Mouse (Mus musculus): ENCODE results near the gene Coa4. TPM values are rescaled to one million over a fixed set of nuclear protein-coding genes. Genes with fewer than 3 reads are reported as not detected.
"Not testable (repeated sequence)": the region's sequence is repeated elsewhere in the genome, so short reads cannot be mapped to it uniquely, and the experiment has no call there.

The Coa4 gene
- total RNA-seq, 2 experiments from 2014 or later, result 14.1 to 16.3 TPM

DNA sequence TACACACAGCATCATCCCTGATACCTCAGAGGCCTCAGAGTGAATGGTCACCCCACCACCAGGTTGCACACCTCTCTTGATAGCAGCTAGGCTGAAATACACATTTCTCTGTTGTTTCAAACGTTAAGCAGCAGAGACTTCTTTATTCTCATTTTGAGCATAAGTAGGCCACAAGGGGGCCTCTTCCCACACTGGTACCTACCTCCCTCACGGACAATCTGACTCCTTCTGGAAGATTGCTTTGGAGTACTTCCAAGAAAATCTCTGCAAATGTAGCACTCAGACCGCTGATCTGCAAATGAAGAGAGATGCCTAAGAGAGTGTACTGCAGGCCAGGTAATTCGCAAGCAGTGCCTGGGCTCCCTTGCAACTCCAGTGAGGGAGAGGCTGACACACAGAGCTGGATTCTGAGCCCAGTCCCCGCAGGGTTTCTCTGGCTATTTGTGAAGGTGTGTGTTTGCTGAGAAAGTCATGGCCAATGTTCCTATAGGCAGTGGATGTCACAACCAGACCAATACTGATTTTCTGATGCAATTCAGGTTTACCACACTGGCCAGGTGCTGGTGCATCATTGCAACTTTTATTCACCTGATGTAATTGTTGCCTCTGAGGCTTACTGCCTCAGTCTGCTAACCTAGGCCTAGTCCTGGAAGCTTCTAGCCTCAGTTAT, 13.6 kb downstream of the Coa4 start:
- intact Hi-C loops (cut with DNase I), result no loop called here
- DNase-seq (ENCODE audit: low spot score), result no peak

GRCm38 (mm10) chr7:100554939-100555338, 18.1 kb downstream of the Coa4 start:
- no peak for DNase-seq (ENCODE audit: low spot score)
- intact Hi-C loops (cut with DNase I), result no loop called here

GRCm38 (mm10) chr7:100555431-100555951, 18.6 kb downstream of the Coa4 start:
- intact Hi-C loops (cut with DNase I), result no loop called here
- no peak for DNase-seq (ENCODE audit: low spot score)

DNA sequence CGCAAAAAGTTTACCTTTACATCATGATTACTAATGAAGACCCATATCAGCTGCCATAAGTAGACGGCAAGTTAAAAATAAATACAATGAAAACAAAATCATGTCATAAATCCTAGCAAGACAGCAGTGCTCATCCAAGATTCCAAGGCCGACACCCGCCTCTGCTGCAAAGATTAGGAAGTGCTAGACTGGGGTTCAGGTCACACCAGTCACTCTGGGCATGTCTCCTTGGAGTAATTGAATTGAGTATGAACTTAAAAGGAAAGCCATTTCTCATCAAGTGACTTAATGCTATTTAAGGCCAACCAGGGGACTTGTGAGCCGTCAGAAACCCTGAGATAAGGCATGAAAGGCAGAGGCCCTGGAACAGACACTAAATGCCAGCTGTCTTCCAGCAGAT, 20.4 kb downstream of the Coa4 start:
- no peak for DNase-seq (ENCODE audit: low spot score)
- intact Hi-C loops (cut with DNase I), result no loop called here

DNA sequence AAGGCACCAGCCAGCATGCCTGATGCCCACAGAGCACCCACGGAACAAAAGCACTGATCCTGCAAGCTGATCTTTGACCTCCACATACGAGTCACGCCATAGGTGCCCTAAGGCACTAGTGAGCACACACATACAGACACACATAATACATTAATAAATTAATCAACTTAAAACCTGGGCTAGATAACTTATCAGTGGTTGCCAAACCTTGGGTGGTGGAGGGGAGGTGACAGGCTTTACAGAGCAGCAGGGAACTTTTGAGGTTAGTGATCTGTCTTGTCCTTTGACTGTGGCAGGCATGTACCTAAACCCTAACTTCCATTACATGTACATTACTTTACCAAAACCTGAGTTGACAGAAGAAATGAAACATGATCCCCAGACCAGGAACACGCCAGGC, 22.5 kb downstream of the Coa4 start:
- intact Hi-C loops (cut with DNase I), result loop anchor here (2.0 kb wide), 1 partner anchor 19 kb away; no protein-coding TSS in a partner anchor
- no peak for DNase-seq (ENCODE audit: low spot score)

- no peak for DNase-seq (ENCODE audit: low spot score)
These were observed 25.2 kb downstream of the Coa4 start for GRCm38 (mm10) chr7:100561861-100562587.

GRCm38 (mm10) chr7:100567238-100567637, 30.4 kb downstream of the Coa4 start:
- intact Hi-C loops (cut with DNase I); DNase-seq (ENCODE audit: low spot score): not testable (repeated sequence)

More at GRCm38 (mm10) chr7:100561861-100562587, 25.2 kb downstream of the Coa4 start:
- intact Hi-C loops (cut with DNase I), result no loop called here

GRCm38 (mm10) chr7:100569907-100570306, 33.0 kb downstream of the Coa4 start:
- intact Hi-C loops (cut with DNase I), result no loop called here
- DNase-seq (ENCODE audit: low spot score), result no peak

DNA sequence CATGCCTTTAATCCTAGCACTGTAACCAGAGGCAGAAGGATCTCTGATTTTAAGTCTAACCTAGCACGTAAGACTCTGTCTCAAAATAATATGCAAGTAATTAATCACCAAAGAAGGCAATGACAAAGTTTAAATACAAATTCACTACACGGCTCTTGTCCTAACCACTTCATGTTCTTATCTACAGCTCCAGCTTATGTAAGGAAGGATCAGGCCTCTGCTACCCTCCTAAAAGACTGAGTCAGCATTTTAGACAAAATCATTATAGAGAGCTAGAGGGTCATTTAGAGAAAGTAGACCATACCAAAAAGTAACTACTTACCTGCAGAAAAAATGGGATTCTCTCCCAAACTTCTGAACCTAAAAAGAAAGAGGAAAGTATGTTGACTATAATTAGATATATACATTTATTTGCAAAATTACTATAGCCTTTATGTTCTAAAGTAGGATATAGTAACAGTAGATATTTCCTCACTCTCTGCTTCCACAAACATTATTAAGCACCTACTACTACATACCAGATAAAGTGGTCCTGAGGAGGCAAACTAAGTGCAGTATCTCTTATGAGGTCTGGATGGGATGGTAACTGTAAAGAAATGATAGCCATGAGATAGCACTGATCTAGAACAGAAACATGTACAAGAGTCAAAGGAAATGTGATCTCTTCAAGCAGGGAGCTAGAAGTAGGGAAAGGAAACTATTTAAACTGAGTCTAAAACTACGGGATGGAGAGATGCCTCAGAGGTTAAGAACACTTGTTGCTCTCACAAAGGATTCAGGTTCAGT, 34.3 kb downstream of the Coa4 start:
- no peak for DNase-seq (ENCODE audit: low spot score)
- intact Hi-C loops (cut with DNase I), result no loop called here

DNA sequence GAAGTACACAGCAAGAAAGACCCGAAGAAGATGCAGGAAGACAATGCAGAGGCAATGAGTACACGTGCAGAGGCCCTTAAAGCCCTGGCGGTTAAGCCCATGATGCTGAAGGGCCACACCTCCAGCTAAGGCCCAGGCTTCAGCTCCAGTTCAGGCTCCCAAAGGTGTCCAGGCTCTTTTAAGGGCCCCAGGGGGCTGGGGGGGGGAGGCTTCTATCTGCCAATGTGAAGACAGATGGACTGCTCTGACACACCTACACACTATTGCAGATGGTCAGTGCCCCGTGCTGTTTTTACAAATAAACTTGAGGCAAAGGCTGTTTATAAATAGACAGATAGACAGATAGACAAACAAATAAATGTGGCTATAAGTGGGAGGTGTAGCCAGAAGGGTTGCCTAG, 35.2 kb downstream of the Coa4 start:
- DNase-seq (ENCODE audit: low spot score), result no peak
- intact Hi-C loops (cut with DNase I), result no loop called here

- DNase-seq (ENCODE audit: low spot score), result no peak
- intact Hi-C loops (cut with DNase I), result no loop called here
These were observed 35.8 kb downstream of the Coa4 start for GRCm38 (mm10) chr7:100572704-100573103.

GRCm38 (mm10) chr7:100578794-100579193, 41.9 kb downstream of the Coa4 start:
- no peak for DNase-seq (ENCODE audit: low spot score)
- intact Hi-C loops (cut with DNase I), result loop anchor here (2.0 kb wide), 1 partner anchor 20 kb away; no protein-coding TSS in a partner anchor

DNA sequence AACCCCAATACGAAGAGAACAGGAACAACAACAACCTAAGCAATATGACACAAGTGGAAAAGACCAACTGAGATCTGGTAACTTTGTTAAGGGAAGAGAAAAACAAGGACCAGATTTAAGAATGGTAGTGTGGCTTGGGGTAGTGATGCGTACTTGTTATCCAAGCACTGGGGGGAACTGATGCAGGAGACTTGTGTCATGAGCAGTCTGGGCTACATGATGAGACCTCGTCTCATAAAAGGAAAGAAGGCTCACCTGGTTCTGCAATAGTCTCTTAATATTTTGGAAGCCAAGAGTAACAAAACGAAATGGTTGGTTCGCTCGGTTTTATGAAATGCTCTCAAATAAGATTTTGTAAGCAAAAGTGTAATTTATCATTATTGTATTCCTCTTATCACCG, 45.4 kb downstream of the Coa4 start:
- no peak for DNase-seq (ENCODE audit: low spot score)
- intact Hi-C loops (cut with DNase I), result loop anchor here (5.0 to 10.0 kb wide), 2 partner anchors 45 to 207 kb away; partner anchors contain the start of genes C2cd3, Coa4 and Ppme1

DNA sequence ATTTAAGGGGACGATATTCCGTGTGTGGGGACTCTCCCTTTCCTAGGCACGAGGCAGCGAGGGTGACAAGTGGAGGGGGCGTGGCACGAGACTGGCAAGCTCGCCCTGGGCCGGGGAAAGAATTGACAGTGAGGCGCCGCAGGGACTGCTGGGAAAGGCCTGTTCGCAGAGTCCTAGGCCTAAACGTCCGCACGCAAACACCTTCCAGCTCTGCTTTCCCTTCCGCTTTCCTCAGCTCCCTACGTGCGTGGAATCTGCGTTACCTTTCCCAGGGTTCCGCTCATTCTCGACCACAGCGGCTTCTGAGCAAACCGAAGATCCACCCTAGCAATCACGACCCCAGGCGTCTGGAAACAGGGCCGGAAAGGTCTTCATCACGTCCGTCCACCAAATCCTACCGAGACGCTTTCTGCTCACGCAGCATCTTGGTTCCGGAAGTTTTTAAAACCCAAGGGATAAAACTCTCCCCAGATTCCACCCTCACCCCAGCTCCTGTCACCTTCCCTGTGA, 45.9 kb downstream of the Coa4 start:
- peak; percentile 73 for DNase-seq (ENCODE audit: low spot score)
- intact Hi-C loops (cut with DNase I), result loop anchor here (5.0 to 10.0 kb wide), 2 partner anchors 45 to 208 kb away; partner anchors contain the start of genes C2cd3, Coa4 and Ppme1

DNA sequence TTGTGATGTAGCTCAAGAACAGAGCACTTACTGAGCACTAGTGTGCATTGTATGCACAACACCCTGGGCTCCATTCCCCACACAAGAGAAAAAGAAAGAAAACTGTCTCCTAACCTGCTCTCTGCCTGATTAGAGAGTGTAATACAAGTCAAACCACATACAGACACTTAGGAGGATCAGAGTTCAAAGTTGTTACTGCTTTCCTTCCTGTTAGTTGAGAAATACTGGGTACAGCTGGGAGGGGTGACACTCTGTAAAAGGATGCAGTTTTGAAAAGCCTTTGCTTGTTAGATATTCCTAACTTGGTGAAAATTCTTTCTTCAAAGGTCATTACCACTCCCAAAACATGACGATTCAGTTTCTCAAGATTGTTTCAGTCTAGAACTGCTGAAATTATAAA, 52.9 kb downstream of the Coa4 start:
- intact Hi-C loops (cut with DNase I), result loop anchor here (10.0 kb wide), 1 partner anchor 215 kb away; the partner anchor contains the start of genes C2cd3 and Ppme1
- no peak for DNase-seq (ENCODE audit: low spot score)

Other genes with a start within 250 kb of the Coa4 start
- gene C2cd3, start 164.8 kb upstream of the Coa4 start, total RNA-seq (2021), result 1 to 10 TPM; 8.0 to 9.9 TPM
- 10 to 100 TPM; 38.3 to 43.4 TPM for gene Ppme1, start 164.8 kb upstream of the Coa4 start, total RNA-seq (2021)
- 10 to 100 TPM; 40.6 to 49.9 TPM for gene Ucp3, start 64.1 kb upstream of the Coa4 start, total RNA-seq (2021)
- 100 to 1,000 TPM; 426 to 460 TPM for gene Ucp2, start 43.7 kb upstream of the Coa4 start, total RNA-seq (2021)
- gene Dnajb13, start 22.1 kb upstream of the Coa4 start, total RNA-seq (2021), result not detected
- gene Rab6a, start 70.3 kb downstream of the Coa4 start, total RNA-seq (2021), result 10 to 100 TPM; 61.3 to 68.2 TPM
- 10 to 100 TPM; 67.1 to 79.0 TPM for gene Mrpl48, start 71.2 kb downstream of the Coa4 start, total RNA-seq (2021)
- 1 to 10 TPM; 2.7 to 4.0 TPM for gene Plekhb1, start 125.3 kb downstream of the Coa4 start, total RNA-seq (2021)
- gene Fam168a, start 169.6 kb downstream of the Coa4 start, total RNA-seq (2021), result 10 to 100 TPM; 39.2 to 44.9 TPM